Mouse (Mus musculus): ENCODE results near the gene Higd1a.
A peak's percentile ranks its signal among the peaks of the same experiment; 100 is the strongest.

Higd1a gene

DNA sequence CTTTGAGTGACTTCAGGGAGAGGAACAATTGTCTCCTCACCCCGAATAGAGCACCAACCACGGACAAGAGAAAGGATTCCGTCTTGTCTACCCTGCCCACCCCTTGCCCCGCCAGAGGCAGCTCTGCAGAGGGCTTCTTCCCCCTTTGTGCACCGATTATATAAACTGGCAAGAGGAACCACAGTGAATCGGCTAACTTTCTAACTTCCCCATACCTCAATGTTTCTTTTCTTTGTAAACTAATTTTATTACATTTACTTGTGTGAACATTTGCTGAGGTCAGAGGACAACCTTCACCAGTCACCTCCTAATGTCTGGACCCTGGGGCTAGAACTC is at the start of gene Higd1a:
Gene Higd1a (minus strand): TSS at position 210 of the 336 bp plus-strand sequence.
- DNase-seq (ENCODE audit: low spot score): no peak

DNA sequence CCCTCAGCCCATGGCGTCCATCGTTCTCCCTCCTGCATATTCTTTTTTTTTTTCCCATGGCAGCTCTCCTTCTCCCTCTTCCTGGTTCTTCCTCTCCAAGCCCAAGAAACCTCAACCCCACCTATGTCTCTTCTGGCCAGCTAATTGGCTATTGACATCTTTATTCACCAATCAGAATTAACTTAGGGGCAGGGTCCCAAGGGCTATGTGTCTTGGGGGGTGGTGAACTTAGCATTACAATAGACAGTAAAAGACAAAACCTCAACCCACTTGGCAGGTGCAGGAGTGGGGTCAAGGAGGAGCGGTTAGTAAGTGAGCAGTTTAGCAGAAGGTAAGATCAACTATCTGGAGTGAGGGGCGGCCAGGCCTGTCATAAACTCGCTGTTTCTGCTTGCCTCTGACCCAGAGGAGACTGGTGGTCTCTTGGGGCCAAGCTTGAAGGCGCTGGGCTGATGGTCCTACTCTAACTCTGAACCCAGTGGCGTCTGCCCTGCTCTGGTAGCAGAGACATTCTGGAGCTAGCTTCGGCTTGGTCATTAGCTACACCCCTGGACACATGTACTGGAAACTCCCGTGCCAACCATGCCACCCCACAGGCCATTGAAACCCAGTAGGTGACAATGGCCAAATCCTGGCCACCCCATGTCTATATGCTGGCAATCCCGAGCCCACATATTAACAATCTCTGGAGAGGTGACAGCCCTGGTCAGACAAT is 49.4 kb upstream of the Higd1a start:
- no peak for DNase-seq (ENCODE audit: low spot score)

DNA sequence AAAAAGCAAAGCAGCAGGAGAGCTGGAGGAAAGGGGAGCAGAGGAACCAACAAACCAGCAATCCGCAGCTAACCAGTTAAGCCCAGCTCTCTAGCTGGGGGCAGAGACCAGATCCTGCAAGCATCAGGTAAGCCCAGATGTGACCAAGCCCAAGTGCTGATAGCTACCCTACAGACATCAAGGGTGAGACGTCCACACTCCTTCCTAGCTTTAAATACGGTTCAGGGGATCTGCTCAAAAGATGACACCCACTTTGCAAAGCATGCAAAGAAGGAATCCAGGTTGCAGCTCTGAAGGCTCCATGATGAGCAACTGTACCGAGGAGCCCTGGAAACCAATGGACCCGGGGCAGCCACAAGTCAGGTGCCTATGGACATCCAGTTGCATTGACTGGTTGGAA is 48.3 kb upstream of the Higd1a start:
- no peak for DNase-seq (ENCODE audit: low spot score)

GRCm38 (mm10) chr9:121905556-121906185 is 47.5 kb upstream of the Higd1a start:
- DNase-seq (ENCODE audit: low spot score): no peak

DNA sequence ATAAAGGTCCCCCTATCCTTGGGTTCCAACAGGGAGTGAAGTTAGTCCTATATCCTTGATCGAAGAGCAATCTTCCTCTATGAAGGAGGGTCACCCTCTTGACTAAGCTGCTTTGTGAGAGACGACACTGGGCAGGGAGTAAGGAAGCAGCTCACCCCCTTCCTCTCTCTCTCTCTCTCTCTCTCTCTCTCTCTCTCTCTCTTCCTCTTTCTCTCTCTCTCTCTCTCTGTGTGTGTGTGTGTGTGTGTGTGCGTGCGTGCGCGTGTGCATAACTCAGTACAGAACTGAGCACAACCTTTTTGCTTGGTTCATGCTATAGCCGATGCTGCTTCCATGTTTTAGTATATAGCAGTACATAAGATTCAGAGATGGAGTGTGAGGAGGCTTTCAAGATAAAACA is 46.8 kb upstream of the Higd1a start:
- no peak for DNase-seq (ENCODE audit: low spot score)

GRCm38 (mm10) chr9:121904319-121904718 is 46.2 kb upstream of the Higd1a start:
- no peak for DNase-seq (ENCODE audit: low spot score)

- no peak for DNase-seq (ENCODE audit: low spot score)
These were observed 45.5 kb upstream of the Higd1a start for GRCm38 (mm10) chr9:121903476-121904305.

DNA sequence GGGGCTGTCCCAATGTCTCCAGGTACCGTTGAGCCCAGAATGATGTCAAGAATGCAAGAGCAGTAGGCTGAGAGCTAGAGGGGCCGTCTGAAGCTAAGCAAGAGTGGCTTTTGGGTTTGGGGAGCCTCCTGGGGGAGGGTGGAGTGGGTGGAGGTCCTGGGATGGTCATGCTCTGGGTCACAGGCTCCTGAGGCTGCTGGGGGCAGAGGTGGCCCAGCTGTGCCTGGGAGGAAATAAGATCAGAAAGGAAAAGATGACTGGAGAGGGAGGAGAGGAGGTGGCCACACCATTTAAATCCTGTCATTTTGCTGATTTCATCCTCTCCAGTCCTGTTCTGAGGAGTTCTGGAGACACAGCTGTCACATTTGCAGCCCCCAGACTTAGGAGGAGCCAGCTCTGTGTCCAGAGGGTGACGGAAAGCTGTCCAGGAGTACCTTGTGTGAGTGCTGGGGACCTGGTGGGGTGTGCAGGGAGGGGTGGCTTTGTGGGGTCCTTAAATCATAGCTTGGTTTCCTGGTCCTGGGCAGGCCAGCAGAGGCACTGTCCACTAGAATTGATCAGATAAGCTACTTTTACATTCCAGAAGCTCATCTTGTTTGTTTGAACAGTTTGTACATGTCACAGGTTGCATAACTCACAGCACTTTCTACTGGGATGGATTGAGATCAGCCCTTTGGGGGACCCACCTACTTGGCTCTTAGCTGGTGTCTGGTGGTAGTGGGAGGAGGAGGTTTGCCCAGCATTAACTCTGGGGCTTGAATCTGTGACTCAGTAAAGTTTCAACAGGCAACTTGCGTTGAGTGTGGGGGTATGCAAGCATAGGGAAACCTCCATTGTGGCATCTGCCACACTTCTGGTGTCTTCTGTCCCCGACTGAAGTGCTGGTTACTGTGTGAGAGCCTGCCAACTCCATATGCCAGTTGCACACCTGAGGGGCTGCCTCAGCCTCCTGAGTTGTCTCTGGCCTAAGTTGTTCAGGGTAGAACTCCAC is 43.8 kb upstream of the Higd1a start:
- no peak for DNase-seq (ENCODE audit: low spot score)

DNA sequence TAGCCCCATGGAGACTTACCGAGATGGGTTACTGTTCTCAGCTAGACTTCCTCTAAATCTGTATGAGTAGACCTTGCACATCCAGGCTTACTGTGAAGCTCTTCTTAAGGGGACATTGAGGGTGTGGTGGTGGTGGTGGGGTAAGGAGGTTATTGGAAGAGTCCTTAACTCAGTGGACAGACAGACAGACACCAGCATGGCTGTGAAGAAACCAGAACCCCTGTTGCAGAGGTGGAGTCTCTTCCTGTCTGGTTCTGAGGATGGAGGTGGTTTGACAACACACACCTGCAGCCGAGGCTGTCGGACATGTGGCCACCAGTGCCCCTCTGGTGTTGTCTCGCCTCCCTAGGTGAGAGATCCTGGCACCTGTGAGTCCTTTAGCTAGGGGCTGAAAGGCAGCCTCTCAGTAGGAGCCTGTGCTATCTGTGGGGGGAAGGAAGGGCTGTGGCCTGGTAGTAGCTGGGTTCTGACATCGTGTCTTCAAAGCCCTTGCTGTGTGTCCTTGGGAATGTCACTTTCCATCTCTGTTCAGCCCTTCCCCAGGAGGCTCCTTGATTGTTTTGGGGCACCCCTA is 42.2 kb upstream of the Higd1a start:
- DNase-seq (ENCODE audit: low spot score): no peak

DNA sequence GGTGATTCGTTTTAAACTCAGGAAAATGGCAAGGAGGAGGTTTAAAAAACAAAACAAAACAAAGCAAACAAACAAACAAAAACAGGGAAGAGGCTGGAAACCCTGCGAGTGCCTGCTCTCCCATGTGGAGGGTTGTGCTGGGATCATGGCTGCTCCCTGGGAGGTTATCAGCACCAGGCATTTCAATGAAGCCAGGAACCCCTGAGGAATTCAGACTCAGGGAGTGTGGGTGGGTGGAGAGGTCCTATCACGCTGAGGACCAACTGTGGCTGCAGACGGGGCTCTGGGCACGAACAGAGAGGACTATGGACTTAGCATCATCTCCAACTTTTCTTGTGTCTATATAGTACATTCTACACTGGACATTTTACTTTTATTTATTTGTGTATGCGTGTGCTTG is 41.1 kb upstream of the Higd1a start:
- DNase-seq (ENCODE audit: low spot score): no peak

- no peak for DNase-seq (ENCODE audit: low spot score)
These were observed 40.1 kb upstream of the Higd1a start, which contains the start of gene Ackr2 for GRCm38 (mm10) chr9:121898245-121898644. Gene Ackr2, plus strand, starts transcription at chr9:121898355.

GRCm38 (mm10) chr9:121896820-121897219 is 38.7 kb upstream of the Higd1a start:
- DNase-seq (ENCODE audit: low spot score): no peak

GRCm38 (mm10) chr9:121895392-121895993 is 37.3 kb upstream of the Higd1a start:
- DNase-seq (ENCODE audit: low spot score): no peak

DNA sequence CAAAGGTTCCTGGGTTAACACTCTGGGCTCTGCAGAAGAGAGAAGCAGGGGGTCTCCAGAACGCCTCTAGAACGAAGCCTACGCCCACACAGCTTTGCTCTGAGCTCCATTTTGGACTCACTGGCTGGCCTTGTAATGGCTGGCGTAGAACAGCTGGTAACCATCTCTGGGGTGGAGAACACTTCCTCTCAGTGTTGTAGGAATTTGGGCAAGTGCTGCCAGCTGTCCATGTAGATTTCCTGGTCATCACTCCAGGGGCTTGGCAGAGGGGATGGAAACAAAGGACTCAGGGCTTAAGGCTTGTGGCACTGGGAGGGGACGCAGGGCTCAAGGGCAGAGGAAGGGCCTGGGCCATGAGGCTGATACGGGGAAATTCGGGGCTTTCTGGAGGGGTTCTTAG is 36.3 kb upstream of the Higd1a start:
- DNase-seq (ENCODE audit: low spot score): no peak

DNA sequence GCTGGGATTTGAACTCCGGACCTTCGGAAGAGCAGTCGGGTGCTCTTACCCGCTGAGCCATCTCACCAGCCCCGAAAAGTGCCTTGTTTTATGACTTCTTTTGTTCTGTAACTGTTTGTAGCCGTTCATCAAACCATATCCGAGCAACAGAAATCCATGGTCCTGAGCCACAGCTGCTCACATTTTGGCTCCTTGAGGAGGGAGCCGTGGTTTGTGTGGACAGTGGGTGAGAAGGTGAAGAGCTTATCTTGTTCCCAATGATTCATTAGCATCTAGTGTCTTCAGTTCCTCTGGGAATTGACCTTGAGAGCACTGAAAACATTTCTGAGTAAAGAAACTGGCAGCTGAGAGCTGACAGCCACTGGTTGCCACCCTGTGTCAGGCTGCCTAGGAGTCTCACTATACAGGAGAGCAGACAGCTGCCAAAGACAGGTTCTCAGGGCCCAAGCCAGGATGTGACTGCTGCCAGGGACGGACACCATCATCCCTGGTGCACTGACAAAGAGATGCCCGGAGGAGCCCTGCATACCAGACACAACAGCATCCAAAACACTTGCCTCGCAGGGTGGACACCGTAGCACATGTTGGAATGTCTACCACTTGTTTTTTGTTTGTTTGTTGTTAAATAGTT is 34.0 kb upstream of the Higd1a start:
- DNase-seq (ENCODE audit: low spot score): no peak

- no peak for DNase-seq (ENCODE audit: low spot score)
These were observed 33.1 kb upstream of the Higd1a start for GRCm38 (mm10) chr9:121891301-121891700.

DNA sequence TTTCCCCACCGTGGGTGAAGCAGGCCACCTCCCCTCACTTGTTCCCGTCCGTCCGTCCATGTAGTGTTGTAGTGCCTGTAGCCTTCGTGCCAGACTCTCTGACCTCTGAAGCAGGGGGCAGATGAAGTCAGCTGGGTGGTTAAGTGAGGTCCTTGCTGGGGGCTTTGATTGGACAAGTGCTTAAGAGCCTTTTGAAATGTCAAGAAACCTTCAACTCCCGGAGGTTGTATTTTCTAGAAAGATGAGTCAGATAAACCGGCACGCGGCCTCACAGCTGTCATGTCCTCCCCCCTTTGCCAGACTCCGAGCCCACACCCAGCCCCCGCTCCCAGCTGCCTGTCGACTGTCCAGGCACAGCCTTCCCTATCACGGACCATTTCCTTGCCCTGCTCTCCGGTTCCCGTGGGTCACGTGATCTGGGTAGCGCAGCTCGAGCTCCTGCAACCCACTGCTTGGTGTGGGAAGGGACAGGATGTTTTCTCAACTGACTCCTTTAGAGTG is 32.3 kb upstream of the Higd1a start:
- peak; percentile 39 for DNase-seq (ENCODE audit: low spot score)

DNA sequence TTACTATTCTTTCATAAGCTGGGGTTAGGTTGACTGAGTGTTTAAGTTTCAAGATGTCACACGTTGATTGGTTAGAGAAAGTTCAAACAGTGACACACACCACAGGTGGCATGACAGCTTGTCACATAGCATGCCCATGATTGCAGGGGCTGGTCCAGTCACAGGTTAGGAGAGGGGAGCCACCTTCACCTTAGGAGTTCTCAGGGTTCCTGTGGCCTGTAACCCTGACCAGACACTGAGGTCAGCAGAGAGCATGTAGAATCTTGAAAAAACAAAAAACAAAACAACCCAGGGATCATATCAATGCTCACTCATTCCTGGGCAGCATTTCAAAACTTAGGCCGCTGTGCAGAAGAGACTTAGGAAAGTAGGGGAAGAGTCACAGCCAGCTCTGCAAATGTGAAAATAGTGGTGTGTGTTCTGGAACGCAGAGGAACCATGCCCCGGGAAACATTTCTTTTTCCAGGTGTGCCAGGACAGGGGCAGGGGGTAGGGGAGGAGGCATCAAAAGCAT is 31.8 kb upstream of the Higd1a start:
- DNase-seq (ENCODE audit: low spot score): no peak

DNA sequence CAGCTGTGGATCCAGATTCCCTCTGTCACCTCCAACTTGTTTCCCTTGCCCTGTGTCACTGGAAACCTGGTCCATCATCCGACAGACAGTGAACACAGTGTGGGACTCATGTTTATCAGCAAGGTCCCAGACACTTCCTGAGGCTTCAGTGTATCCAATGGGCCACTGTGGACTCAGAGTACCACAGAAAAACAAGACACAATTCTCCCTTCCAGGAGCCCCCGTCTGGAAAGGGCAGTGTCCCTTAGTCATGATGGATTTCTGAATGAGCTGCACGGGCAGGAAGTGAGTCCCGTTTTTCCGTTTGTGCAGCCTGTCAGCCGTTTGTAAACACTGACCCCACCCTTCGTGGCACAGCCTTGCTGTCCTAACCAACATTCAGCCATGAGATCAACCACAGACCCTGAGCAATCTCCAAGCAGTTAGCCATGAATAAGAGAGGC is 23.9 kb upstream of the Higd1a start:
- no peak for DNase-seq (ENCODE audit: low spot score)

DNA sequence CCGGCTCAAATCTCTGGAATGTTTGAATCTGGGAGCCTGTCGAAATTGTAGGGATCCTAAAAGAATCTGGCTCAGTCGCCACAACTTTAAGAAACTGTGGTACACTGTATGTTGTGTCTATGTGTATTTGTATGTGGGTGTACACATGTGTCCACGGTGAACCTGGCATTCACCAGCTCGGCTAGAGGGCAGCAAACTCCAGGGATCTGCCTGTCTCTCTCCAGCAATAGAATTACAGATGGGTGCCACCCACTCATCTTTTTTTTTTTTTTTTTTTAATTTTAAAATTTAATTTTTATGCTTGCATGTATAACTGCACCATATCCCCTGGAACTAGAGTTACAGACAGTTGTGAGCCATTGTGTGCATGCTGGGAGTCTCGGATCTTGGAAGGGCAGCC is 23.1 kb upstream of the Higd1a start:
- DNase-seq (ENCODE audit: low spot score): no peak
